Mouse (Mus musculus) MEL (cell line): ENCODE results near the gene Gyg.

Experiments used
- EP300 ChIP-seq, 2 experiments: IDR thresholded peaks; 2 replicates each; pipeline ENCODE4 v1.6.1; 2011; ENCODE audit warnings: improper control_type of control experiment in 2 of 2, low read length in 2 of 2, low read depth in 1 of 2, mild to moderate bottlenecking in 1 of 2
- MYC ChIP-seq: IDR thresholded peaks from 2 replicates; pipeline ENCODE4 v1.6.1; 2011; ENCODE audit warnings: low read depth, mild to moderate bottlenecking, low read length, improper control_type of control experiment, moderate library complexity
- POLR2A ChIP-seq, 2 experiments: IDR thresholded peaks; 2 replicates each; pipeline ENCODE4 v1.6.1; 2011 to 2012; ENCODE audit warnings: low read length in 2 of 2, mild to moderate bottlenecking in 2 of 2, control low read depth in 1 of 2, improper control_type of control experiment in 1 of 2, low read depth in 1 of 2, moderate library complexity in 1 of 2; ENCODE audit not compliant: control insufficient read depth in 1 of 2, insufficient read depth in 1 of 2, poor library complexity in 1 of 2

GRCm38 (mm10) chr3:20134545-20134944 lies 20.6 kb downstream of the Gyg start:
- no peak for TF ChIP-seq EP300 (IDR thresholded peaks at IDR 0.05; ENCODE audit: low read depth in 1 of 2, low read length in 2 of 2)
- no peak for TF ChIP-seq POLR2A (IDR thresholded peaks at IDR 0.05; ENCODE audit: control insufficient read depth in 1 of 2, insufficient read depth in 1 of 2, low read depth in 1 of 2, low read length in 2 of 2, poor library complexity in 1 of 2)
- TF ChIP-seq MYC = no peak
